Mouse (Mus musculus): ENCODE results near the gene Ppt1.

- no peak for TF ChIP-seq HCFC1 (IDR thresholded peaks at IDR 0.05; ENCODE audit: low read depth, low read length)
- no peak for TF ChIP-seq NELFE (IDR thresholded peaks at IDR 0.05; ENCODE audit: low read depth, low read length)
- TF ChIP-seq CTCF (IDR thresholded peaks at IDR 0.05 in 2 of 3, conservative IDR thresholded peaks at IDR 0.05 in 1 of 3; ENCODE audit: control insufficient read depth in 1 of 3, insufficient read depth in 1 of 3, low read depth in 2 of 3, low read length in 3 of 3, poor library complexity in 1 of 3, severe bottlenecking in 1 of 3): no peak
- no peak for TF ChIP-seq EP300 (IDR thresholded peaks at IDR 0.05; ENCODE audit: low read depth in 1 of 2, low read length in 2 of 2)
- no peak for TF ChIP-seq ZKSCAN1 (IDR thresholded peaks at IDR 0.05; ENCODE audit: low read depth, low read length)
- no peak for TF ChIP-seq POLR2A (IDR thresholded peaks at IDR 0.05; ENCODE audit: control insufficient read depth in 1 of 2, insufficient read depth in 1 of 2, low read depth in 1 of 2, low read length in 2 of 2, poor library complexity in 1 of 2)
- TF ChIP-seq POLR2AphosphoS2 (IDR thresholded peaks at IDR 0.05; ENCODE audit: low read length): no peak
- TF ChIP-seq TBP (IDR thresholded peaks at IDR 0.05; ENCODE audit: low read depth, low read length): no peak
Measured at GRCm38 (mm10) chr4:122861836-122862235, 25.8 kb downstream of the Ppt1 start.
